Mouse (Mus musculus) forebrain, embryonic 10.5 days (tissue): ENCODE measurements around the gene Hip1r. TPM values are rescaled to one million over a fixed set of nuclear protein-coding genes. Genes with fewer than 3 reads are reported as not detected.

Experiments used
- DNase-seq: peaks from one replicate; pipeline ENCODE4 v3.0.0-alpha.2; 2017; ENCODE audit warnings: low spot score; ENCODE audit errors: extremely low spot score
- H3K27ac ChIP-seq: fragments of 300-500 bp; sonication (generic); 2 replicates; pipeline ENCODE4 v1.5.1; 2016; ENCODE audit warnings: mild to moderate bottlenecking
- H3K27me3 ChIP-seq: fragments of 300-500 bp; sonication (generic); 2 replicates; pipeline ENCODE4 v1.6.1; 2016; ENCODE audit warnings: mild to moderate bottlenecking; ENCODE audit not compliant: poor library complexity, severe bottlenecking
- H3K36me3 ChIP-seq: fragments of 300-500 bp; sonication (generic); replicated peaks from 2 replicates; pipeline ENCODE4 v1.6.1; 2016; ENCODE audit warnings: mild to moderate bottlenecking, moderate library complexity
- H3K4me1 ChIP-seq: fragments of 300-500 bp; sonication (generic); 2 replicates; pipeline ENCODE4 v1.6.1; 2016
- H3K4me3 ChIP-seq: fragments of 300-500 bp; sonication (generic); 2 replicates; pipeline ENCODE4 v1.5.1; 2016; ENCODE audit warnings: mild to moderate bottlenecking, moderate library complexity
- H3K9me3 ChIP-seq: fragments of 300-500 bp; sonication (generic); 2 replicates; pipeline ENCODE4 v1.6.1; 2016; ENCODE audit warnings: mild to moderate bottlenecking, moderate library complexity
- WGBS: fragments of 180-500 bp; shearing (Covaris S2); methylation state at CpG from one replicate; pipeline ENCODE4 v1.1.7; 2016; 5-methylcytosine and 5-hydroxymethylcytosine counted together
- polyA plus RNA-seq: library from polyadenylated mRNA; unstranded; fragments of >200 nt; fragmentation: Nextera tagmentation; extraction: Ambion mirVana; gene quantifications from 2 replicates; pipeline ENCODE4 v1.2.1, GENCODE M21; 2016

Gene Hip1r
- polyA plus RNA-seq, 1 experiment from 2014 or later: 7.7 TPM

DNA sequence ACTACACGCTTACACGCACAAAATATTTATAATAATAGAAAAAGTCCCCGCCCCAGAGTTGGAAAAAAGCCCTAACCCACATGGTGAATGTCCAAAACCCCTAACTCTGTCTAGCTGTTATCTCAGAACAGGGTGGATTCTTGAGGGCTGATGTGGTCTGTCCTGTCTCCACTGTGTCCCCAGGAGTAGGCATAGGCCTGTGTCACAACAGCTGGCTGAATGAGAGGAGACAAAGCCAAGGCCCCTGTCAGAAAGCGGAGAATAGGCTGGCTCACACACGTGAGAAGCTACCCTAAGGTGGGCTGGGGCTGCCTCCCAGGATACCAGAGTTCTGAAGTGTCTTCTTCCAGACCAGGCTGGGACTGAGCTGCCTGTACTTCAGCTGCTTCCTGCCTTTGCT, 4.7 kb downstream of the Hip1r start:
- H3K27me3 ChIP-seq: peaks cover 31% of the 10 kb centered on the region
- DNase-seq: no peak
- no peaks in the 10 kb centered on the region for H3K36me3 ChIP-seq
- WGBS: 83% methylated on average over 5 of the region's 5 CpGs
- H3K27ac ChIP-seq: no peak overlapping the region
- peaks cover 45% of the 10 kb centered on the region for H3K4me1 ChIP-seq
- H3K9me3 ChIP-seq: no peaks in the 10 kb centered on the region
- no peak overlapping the region for H3K4me3 ChIP-seq

DNA sequence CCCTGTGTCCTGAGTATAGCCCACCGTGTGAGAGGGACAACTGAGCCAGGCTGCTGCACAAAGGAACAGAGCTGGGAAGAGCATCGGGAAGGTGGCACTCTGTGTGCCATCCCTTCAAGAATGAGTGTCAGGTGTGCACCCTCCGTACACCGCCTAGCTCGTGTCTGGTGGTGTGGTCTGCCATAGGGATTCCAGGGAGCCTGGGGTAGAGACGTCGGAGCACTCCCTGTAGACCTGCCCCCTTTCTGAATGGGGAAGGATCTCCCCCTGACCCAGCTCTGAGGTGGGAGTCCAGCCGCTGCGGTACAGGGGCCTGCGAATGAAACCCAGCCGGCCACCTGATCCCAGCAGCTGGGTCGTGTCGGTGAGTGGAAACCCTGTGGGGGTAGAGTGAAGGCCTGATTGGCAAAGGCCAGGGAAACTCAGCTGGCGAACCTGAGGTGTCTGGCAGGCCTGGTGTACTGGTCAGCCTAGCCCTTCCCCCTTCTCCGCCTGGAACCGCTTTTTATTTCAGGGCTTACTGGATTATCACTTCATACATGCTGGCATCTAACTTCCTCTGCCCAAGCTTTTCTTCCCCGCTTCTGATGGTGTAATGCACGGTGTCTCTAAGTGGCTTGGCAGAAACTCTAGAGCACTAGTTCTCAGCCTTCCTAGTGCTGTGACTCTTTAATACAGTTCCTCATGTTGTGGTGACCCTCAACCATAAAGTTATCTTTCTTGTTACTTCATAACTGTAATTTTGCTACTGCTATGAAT, 6.0 kb downstream of the Hip1r start:
- 86% methylated on average over 18 of the region's 18 CpGs for WGBS
- Histone ChIP-seq H3K36me3 (no peaks in the 10 kb centered on the region), H3K9me3 (no peaks in the 10 kb centered on the region), H3K27me3 (peaks cover 25% of the 10 kb centered on the region), H3K27ac (no peak overlapping the region), H3K4me1 (peaks cover 32% of the 10 kb centered on the region), H3K4me3 (no peak overlapping the region)
- DNase-seq: no peak

DNA sequence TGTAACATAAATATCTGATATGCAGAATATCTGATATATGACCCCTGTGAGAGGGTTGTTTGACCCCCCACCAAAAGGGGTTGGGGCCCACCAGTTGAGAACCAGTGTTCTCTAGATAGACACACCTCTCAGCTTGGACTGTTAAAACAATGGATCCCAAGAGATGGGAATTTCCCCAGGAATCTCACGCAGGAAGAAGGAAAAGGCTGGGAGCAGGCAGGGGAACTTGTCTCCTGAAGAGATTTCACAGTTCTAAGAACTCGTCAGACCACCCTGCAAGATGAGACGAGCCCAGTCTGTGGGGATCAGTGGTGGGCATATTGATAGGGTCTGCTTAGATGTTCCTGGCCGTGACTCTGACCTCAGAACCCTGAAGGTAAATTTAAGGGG, 6.5 kb downstream of the Hip1r start:
- Histone ChIP-seq H3K9me3 (no peaks in the 10 kb centered on the region), H3K4me1 (peaks cover 27% of the 10 kb centered on the region), H3K4me3 (no peak overlapping the region), H3K27me3 (peaks cover 19% of the 10 kb centered on the region), H3K27ac (no peak overlapping the region), H3K36me3 (no peaks in the 10 kb centered on the region)
- 71% methylated on average over 4 of the region's 4 CpGs for WGBS
- no peak for DNase-seq

GRCm38 (mm10) chr5:123980521-123981249, 7.3 kb downstream of the Hip1r start:
- no peak for DNase-seq
- no peaks in the 10 kb centered on the region for H3K36me3 ChIP-seq
- no peak overlapping the region for H3K27ac ChIP-seq
- H3K9me3 ChIP-seq: no peaks in the 10 kb centered on the region
- WGBS: 86% methylated on average over 9 of the region's 9 CpGs
- no peak overlapping the region for H3K4me3 ChIP-seq
- H3K27me3 ChIP-seq: peaks cover 12% of the 10 kb centered on the region
- H3K4me1 ChIP-seq: peaks cover 31% of the 10 kb centered on the region

DNA sequence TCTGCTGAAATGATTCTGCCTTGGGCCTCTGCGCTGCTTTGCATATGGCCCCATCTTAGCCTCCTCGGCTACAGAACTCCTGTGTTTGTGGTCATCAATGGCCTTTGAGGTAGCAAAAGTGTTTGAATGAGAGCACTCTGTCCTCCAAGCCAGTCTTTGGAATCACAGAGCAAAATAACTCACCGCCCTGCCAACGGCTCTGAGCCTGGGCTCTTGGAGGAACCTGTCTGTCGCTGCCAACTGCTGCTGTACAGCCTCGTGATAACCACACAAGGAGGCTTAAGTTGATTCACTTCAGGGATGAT, 7.8 kb downstream of the Hip1r start:
- DNase-seq: no peak
- H3K27ac ChIP-seq: no peak overlapping the region
- H3K9me3 ChIP-seq: no peaks in the 10 kb centered on the region
- H3K27me3 ChIP-seq: peaks cover 7% of the 10 kb centered on the region
- H3K36me3 ChIP-seq: no peaks in the 10 kb centered on the region
- WGBS: 86% methylated on average over 6 of the region's 6 CpGs
- H3K4me3 ChIP-seq: no peak overlapping the region
- H3K4me1 ChIP-seq: peaks cover 29% of the 10 kb centered on the region

GRCm38 (mm10) chr5:123982838-123983237, 9.4 kb downstream of the Hip1r start:
- Histone ChIP-seq H3K9me3 (no peaks in the 10 kb centered on the region), H3K27me3 (no peaks in the 10 kb centered on the region; the same call in 1 of the 2 replicates), H3K4me3 (no peak overlapping the region), H3K36me3 (no peaks in the 10 kb centered on the region), H3K4me1 (peaks cover 22% of the 10 kb centered on the region), H3K27ac (no peak overlapping the region)
- 90% methylated on average over 11 of the region's 11 CpGs for WGBS
- no peak for DNase-seq

- peaks cover 19% of the 10 kb centered on the region for H3K4me1 ChIP-seq
- no peak overlapping the region for H3K4me3 ChIP-seq
- 87% methylated on average over 9 of the region's 9 CpGs for WGBS
- no peaks in the 10 kb centered on the region for H3K9me3 ChIP-seq
- no peaks in the 10 kb centered on the region for H3K27me3 ChIP-seq
- H3K36me3 ChIP-seq: no peaks in the 10 kb centered on the region
- H3K27ac ChIP-seq: 0 out of 2 replicates have a peak overlapping the region, but pooled peaks have one; percentile 0
- DNase-seq: no peak
Measured at GRCm38 (mm10) chr5:123985434-123985833, 12.0 kb downstream of the Hip1r start.

GRCm38 (mm10) chr5:123986925-123987324, 13.5 kb downstream of the Hip1r start:
- Histone ChIP-seq H3K27me3 (no peaks in the 10 kb centered on the region), H3K4me1 (peaks cover 19% of the 10 kb centered on the region), H3K4me3 (no peak overlapping the region), H3K9me3 (no peaks in the 10 kb centered on the region), H3K27ac (no peak overlapping the region), H3K36me3 (no peaks in the 10 kb centered on the region; the same call in 1 of the 2 replicates)
- 73% methylated on average over 2 of the region's 2 CpGs for WGBS
- DNase-seq: no peak

GRCm38 (mm10) chr5:123987511-123987910, 14.1 kb downstream of the Hip1r start:
- Histone ChIP-seq H3K27ac (peak overlapping the region; percentile 22; the same call in 1 of the 2 replicates), H3K9me3 (no peaks in the 10 kb centered on the region), H3K4me1 (peaks cover 19% of the 10 kb centered on the region), H3K36me3 (no peaks in the 10 kb centered on the region; the same call in 1 of the 2 replicates), H3K4me3 (no peak overlapping the region), H3K27me3 (no peaks in the 10 kb centered on the region)
- WGBS: 80% methylated on average over 4 of the region's 4 CpGs
- no peak for DNase-seq

DNA sequence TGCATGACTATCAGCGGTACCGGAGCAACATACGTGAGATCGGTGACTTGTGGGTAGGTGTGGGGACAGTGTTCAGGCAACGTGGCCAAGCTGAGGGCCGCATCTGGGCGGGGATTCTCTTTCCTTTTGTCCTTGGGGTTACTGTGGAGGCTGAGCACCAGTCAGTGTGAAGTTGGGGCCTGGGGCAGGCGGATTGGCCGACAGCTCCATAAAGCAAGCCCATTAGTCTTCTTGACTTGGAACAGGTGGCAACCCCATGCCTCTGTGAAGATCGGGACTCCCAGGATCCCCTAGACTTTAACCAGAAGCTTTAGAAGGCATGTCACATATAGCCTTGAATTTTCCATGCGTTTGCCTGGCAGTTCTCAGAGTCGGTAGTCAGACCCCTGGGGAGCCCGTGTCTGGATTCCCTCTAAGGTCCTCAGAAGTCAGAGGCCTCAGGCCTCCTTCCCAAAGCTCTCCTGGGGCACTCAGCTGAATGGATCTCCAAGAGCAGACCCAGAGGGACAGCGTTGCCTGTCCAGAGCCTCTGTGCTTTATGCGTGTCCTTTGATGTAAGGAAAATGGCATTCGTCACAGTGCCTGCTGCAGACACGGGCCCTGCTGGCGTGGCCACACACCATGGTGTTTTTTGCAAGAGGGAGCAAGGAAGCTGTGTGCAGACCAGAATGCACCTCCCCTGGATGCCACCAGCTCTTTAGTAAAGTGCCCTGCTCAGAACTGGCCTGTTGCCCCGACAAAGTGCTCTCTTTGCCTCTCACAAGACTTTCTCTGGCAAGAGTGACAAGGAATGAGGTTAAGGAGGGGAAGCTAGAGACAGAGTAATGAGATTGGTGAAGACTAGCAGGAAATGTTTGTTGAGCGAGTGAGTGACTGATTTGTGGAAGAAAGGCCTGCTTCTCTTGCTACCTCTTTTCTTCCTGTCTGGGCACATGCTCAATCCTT, 16.8 kb downstream of the Hip1r start:
- Histone ChIP-seq H3K27ac (no peak overlapping the region), H3K9me3 (no peaks in the 10 kb centered on the region), H3K4me1 (peaks cover 15% of the 10 kb centered on the region), H3K4me3 (no peak overlapping the region), H3K27me3 (no peaks in the 10 kb centered on the region), H3K36me3 (no peaks in the 10 kb centered on the region; the same call in 1 of the 2 replicates)
- no peak for DNase-seq
- 88% methylated on average over 20 of the region's 20 CpGs for WGBS

DNA sequence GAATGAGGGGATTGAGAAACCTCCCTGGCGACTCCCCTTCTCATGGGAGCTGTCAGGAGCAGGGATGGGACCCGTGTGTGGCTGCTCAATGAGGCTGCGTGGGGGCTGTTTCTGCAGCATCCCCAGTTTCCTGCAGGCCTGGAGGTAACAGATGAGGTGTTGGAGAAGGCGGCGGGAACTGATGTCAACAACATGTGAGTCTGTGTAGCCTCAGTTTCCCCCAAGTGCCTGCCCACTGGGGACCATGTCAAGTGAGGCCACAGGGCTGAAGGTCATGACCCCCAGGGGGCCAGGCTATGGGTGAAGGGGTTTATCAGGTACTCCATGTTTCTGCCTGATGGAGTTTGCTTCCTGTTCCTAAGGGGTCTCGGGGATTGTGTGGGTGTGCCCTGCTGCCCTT, 17.9 kb downstream of the Hip1r start:
- WGBS: 85% methylated on average over 6 of the region's 6 CpGs
- Histone ChIP-seq H3K27ac (no peak overlapping the region), H3K4me1 (peaks cover 16% of the 10 kb centered on the region), H3K9me3 (no peaks in the 10 kb centered on the region), H3K27me3 (no peaks in the 10 kb centered on the region), H3K4me3 (no peak overlapping the region), H3K36me3 (no peaks in the 10 kb centered on the region; the same call in 1 of the 2 replicates)
- DNase-seq: no peak

DNA sequence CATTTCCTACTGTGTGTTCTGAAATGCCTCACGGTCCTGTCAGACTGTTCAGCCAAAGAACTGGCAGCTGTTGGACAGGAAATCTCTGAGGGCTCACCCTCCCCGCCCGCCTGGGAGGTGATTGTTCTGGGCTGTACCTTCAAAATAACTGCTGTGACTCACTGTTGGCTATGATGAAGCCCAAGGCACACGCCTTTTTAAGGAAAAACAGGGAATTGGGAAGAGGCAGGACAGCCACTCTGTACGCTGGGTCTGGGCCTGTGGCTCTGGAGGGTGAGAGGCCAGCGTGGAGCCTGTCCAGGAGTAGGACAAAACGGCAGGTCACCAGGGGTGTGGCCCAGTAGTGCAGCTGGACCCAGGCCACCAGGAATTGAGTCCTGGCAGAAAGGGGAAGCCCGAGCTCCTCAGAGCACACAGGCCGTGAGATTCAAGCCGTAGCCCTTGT, 18.8 kb downstream of the Hip1r start:
- Histone ChIP-seq H3K36me3 (peaks cover 4% of the 10 kb centered on the region), H3K4me1 (peaks cover 14% of the 10 kb centered on the region), H3K27me3 (no peaks in the 10 kb centered on the region), H3K27ac (no peak overlapping the region), H3K9me3 (no peaks in the 10 kb centered on the region), H3K4me3 (no peak overlapping the region)
- no peak for DNase-seq
- WGBS: 84% methylated on average over 10 of the region's 10 CpGs
